Mouse (Mus musculus) megakaryocyte, embryonic 14.5 days (primary cell): ENCODE data around the gene Ltbp3. TPM values are rescaled to one million over a fixed set of nuclear protein-coding genes. Genes with fewer than 3 reads are reported as not detected.

Experiments
- H3K27me3 ChIP-seq: replicated peaks from 2 replicates; pipeline ENCODE3; 2012; ENCODE audit warnings: inconsistent platforms
- H3K36me3 ChIP-seq: replicated peaks from 2 replicates; pipeline ENCODE3; 2012; ENCODE audit warnings: low read length, inconsistent platforms, mixed read lengths
- H3K4me1 ChIP-seq: 2 replicates; pipeline ENCODE4 v1.6.1; 2012; ENCODE audit warnings: inconsistent platforms
- H3K4me3 ChIP-seq: replicated peaks from 2 replicates; pipeline ENCODE3; 2012; ENCODE audit warnings: moderate library complexity, mild to moderate bottlenecking, inconsistent platforms
- H3K9me3 ChIP-seq: 2 replicates; pipeline ENCODE4 v1.6.1; 2012; ENCODE audit warnings: inconsistent platforms
- FLI1 ChIP-seq: IDR thresholded peaks from 2 replicates; pipeline ENCODE4 v1.6.1; 2012; ENCODE audit warnings: low read length, inconsistent platforms, mixed read lengths
- GATA1 ChIP-seq: IDR thresholded peaks from 3 replicates; pipeline ENCODE4 v1.6.1; 2012; ENCODE audit warnings: mixed read lengths, low read length, inconsistent platforms, borderline replicate concordance
- polyA plus RNA-seq: library from polyadenylated mRNA; stranded (reverse); fragments of >175 nt; gene quantifications from 2 replicates; pipeline ENCODE4 v1.2.3, GENCODE M21; 2012; ENCODE audit warnings: low replicate concordance; ENCODE audit not compliant: insufficient read depth

Gene Ltbp3
- polyA plus RNA-seq, 1 experiment, result 7.9 TPM

- Histone ChIP-seq H3K4me3 (peak within 1 kb of the TSS; percentile 95), H3K9me3 (no peaks in the 10 kb centered on the region), H3K4me1 (peaks cover 43% of the 10 kb centered on the region), H3K27me3 (peaks cover 2% of the 10 kb centered on the region), H3K36me3 (peaks cover 42% of the 10 kb centered on the region)
- TF ChIP-seq GATA1 (no peak), FLI1 (no peak)
Measured at GRCm38 (mm10) chr19:5770925-5771860, 30.5 kb downstream of the Ltbp3 start, which contains the start of gene Scyl1. Gene Scyl1 (minus strand): TSS chr19:5771419.

GRCm38 (mm10) chr19:5777387-5778032 is 36.8 kb downstream of the Ltbp3 start:
- Histone ChIP-seq H3K27me3 (peaks cover 4% of the 10 kb centered on the region), H3K4me1 (peaks cover 20% of the 10 kb centered on the region), H3K4me3 (no peak overlapping the region), H3K9me3 (no peaks in the 10 kb centered on the region), H3K36me3 (no peaks in the 10 kb centered on the region)
- no peak for TF ChIP-seq GATA1
- TF ChIP-seq FLI1, result no peak

DNA sequence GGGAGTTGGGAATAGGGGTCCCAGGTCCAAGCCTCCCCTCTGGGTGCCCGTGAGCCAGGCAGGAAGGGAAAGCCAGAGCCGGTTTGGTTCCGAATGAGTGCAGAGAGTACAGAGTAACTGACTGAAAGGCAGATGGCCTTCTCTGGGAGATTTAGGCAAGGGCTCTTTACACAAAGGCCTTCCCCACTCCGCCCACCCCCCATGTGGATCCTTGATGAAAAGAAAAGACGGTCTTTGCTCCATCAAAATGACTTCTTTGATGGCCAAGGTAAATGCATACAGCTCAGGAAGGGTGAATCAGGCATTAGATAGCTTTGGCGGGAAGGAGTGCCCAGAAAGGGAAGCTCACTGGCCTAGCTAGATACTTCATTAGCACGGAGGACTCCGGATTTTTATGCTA is 37.6 kb downstream of the Ltbp3 start:
- H3K27me3 ChIP-seq, result peaks cover 4% of the 10 kb centered on the region
- H3K9me3 ChIP-seq, result no peaks in the 10 kb centered on the region
- no peaks in the 10 kb centered on the region for H3K36me3 ChIP-seq
- peaks cover 20% of the 10 kb centered on the region for H3K4me1 ChIP-seq
- TF ChIP-seq GATA1, result no peak
- no peak for TF ChIP-seq FLI1
- H3K4me3 ChIP-seq, result no peak overlapping the region

DNA sequence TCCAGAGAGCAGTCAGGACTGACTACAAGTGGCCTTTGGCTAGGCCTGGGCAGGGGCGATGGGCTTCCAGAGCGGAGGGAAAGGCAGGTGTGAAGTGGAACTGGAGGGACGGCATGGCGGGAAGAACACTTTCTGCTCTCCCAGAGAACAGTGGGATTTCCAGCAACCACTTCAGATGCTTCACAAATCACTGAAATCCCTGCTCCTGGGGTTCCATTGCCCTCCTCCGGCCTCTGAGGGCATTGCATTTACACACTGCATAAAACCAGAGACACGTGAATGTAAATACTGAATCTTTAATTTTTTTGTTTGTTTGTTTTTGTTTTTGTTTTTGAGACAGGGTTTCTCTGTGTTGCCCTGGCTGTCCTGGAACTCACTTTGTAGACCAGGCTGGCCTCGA is 39.5 kb downstream of the Ltbp3 start:
- TF ChIP-seq GATA1 (no peak), FLI1 (no peak)
- Histone ChIP-seq H3K4me3 (no peak overlapping the region), H3K9me3 (no peaks in the 10 kb centered on the region), H3K27me3 (peaks cover 4% of the 10 kb centered on the region), H3K36me3 (no peaks in the 10 kb centered on the region), H3K4me1 (peaks cover 25% of the 10 kb centered on the region)

DNA sequence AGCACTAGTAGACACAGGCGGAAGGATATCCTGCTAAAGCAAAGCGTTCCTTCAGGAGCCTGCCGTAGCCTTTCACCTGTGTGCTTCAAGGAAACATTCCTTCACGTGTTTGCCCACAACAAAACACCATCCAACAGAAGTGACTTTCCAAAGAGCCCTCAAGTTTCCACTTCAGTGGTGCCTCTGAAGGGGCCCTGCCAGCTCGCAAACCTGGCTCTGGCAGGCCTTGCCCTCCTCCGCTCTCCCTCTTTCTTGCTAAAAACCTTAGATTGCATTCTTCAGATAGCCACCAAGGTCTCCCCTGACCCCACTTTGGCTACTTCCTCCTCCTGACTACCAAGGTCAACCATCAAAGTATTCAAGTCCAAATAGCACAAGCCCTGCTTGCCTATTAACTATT is 40.8 kb downstream of the Ltbp3 start:
- no peaks in the 10 kb centered on the region for H3K9me3 ChIP-seq
- H3K27me3 ChIP-seq, result peaks cover 2% of the 10 kb centered on the region
- no peaks in the 10 kb centered on the region for H3K36me3 ChIP-seq
- H3K4me3 ChIP-seq, result no peak overlapping the region
- no peak for TF ChIP-seq FLI1
- TF ChIP-seq GATA1, result no peak
- H3K4me1 ChIP-seq, result peaks cover 32% of the 10 kb centered on the region

- peaks cover 38% of the 10 kb centered on the region for H3K4me1 ChIP-seq
- no peaks in the 10 kb centered on the region for H3K36me3 ChIP-seq
- H3K27me3 ChIP-seq, result peaks cover 2% of the 10 kb centered on the region
- no peak overlapping the region for H3K4me3 ChIP-seq
- no peaks in the 10 kb centered on the region for H3K9me3 ChIP-seq
- no peak for TF ChIP-seq FLI1
- TF ChIP-seq GATA1, result no peak
Measured at GRCm38 (mm10) chr19:5782121-5782520, 41.4 kb downstream of the Ltbp3 start.

GRCm38 (mm10) chr19:5784958-5785577 is 44.4 kb downstream of the Ltbp3 start:
- Histone ChIP-seq H3K4me3 (no peak overlapping the region), H3K27me3 (no peaks in the 10 kb centered on the region), H3K4me1 (peaks cover 40% of the 10 kb centered on the region), H3K9me3 (no peaks in the 10 kb centered on the region), H3K36me3 (no peaks in the 10 kb centered on the region)
- TF ChIP-seq FLI1 (no peak), GATA1 (no peak)

DNA sequence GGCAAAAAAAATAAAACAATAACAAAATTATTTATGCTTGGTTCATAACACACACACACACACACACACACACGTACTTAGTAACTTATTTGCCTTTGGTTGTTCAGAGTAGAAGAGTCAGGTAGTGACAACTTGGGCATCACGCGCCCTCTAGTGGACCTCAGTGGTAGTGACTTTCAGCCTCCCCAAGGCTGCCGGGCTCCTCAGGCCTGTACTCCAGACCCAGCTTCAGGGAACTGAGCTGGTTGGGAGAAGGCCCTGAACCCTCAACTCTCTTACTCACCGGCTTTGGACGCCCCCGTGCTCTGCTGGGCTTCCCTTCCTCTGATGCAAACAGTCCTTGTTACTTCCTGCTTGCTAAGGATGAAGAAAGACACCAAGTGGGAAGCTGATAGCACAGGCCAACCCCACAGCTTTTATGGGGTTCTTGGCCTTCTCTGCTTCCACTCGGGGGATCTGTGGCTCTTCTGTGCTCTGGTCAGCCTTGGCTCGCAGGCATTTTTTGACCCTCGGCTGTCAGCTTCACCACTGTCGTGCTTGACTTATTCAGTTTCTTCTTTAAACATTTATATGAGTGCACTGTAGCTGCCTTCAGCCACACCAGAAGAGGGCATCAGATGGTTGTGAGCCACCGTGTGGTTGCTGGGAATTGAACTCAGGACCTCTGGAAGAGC is 45.9 kb downstream of the Ltbp3 start:
- TF ChIP-seq GATA1 (no peak), FLI1 (no peak)
- Histone ChIP-seq H3K36me3 (no peaks in the 10 kb centered on the region), H3K27me3 (no peaks in the 10 kb centered on the region), H3K9me3 (no peaks in the 10 kb centered on the region), H3K4me1 (peaks cover 40% of the 10 kb centered on the region), H3K4me3 (peak overlapping the region; percentile 81)

DNA sequence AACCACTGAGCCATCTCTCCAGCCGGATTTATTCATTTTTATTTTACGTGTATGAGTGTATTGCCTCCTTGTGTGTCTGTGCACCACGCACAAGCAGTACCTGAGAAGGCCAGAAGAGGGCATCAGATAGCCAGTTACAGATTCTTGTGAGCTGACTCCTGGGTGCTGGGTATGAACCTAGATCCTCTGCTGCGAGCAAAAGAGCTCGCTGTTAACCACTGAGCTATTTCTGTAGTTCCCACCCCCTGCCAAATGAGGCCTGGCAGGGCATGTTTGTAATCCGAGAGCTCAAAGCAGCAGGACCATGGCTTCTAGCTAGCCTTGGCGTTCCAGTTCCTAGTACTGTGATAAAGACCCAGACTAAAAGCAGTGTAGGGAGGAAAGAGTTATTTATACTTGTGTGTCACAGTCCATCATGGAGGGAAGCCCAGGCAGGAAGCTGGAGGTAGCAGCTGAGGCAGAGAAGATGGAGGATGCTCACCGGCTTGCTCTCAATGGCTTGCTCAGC is 46.5 kb downstream of the Ltbp3 start:
- H3K4me1 ChIP-seq, result peaks cover 40% of the 10 kb centered on the region
- no peaks in the 10 kb centered on the region for H3K9me3 ChIP-seq
- no peaks in the 10 kb centered on the region for H3K27me3 ChIP-seq
- no peak for TF ChIP-seq FLI1
- H3K36me3 ChIP-seq, result no peaks in the 10 kb centered on the region
- H3K4me3 ChIP-seq, result peak overlapping the region; percentile 85
